Mouse (Mus musculus) heart, embryonic 14.5 days (tissue): ENCODE data around the gene Acsf3. TPM values are rescaled to one million over a fixed set of nuclear protein-coding genes. Genes with fewer than 3 reads are reported as not detected.
A peak's percentile ranks its signal among the peaks of the same experiment; 100 is the strongest.

Source experiments
- ATAC-seq: fragments of 200-750 bp; cut with Nextera tagmentation; 2 replicates; pipeline ENCODE4 v1.8.0; 2017; ENCODE audit warnings: low read depth, moderate TSS enrichment; ENCODE audit not compliant: insufficient number of reproducible peaks, insufficient read depth, low FRiP score
- H3K27ac ChIP-seq, 2 experiments: fragments of 200-500 bp in 1 of 2; fragments of 300-500 bp in 1 of 2; sonication (generic) in 1 of 2; replicated peaks in 1 of 2; 2 replicates each; pipeline ENCODE4 v1.5.1; 2012 to 2014; ENCODE audit warnings: low read depth in 2 of 2, low read length in 2 of 2, control low read depth in 1 of 2, mild to moderate bottlenecking in 1 of 2, mixed read lengths in 1 of 2; ENCODE audit not compliant: control insufficient read depth in 1 of 2, insufficient read depth in 1 of 2
- H3K27me3 ChIP-seq: fragments of 300-500 bp; sonication (generic); 2 replicates; pipeline ENCODE4 v1.6.1; 2014; ENCODE audit warnings: mild to moderate bottlenecking, low read length, control low read depth; ENCODE audit not compliant: control insufficient read depth, insufficient read depth
- H3K36me3 ChIP-seq: fragments of 300-500 bp; sonication (generic); 2 replicates; pipeline ENCODE4 v1.6.1; 2014; ENCODE audit warnings: mild to moderate bottlenecking, control low read depth, low read length, mixed read lengths; ENCODE audit not compliant: control insufficient read depth, insufficient read depth
- H3K4me1 ChIP-seq, 2 experiments: fragments of 200-500 bp in 1 of 2; fragments of 300-500 bp in 1 of 2; sonication (generic) in 1 of 2; 2 replicates each; pipeline ENCODE4 v1.6.1; 2012 to 2014; ENCODE audit warnings: low read length in 2 of 2, control low read depth in 1 of 2, mixed read lengths in 1 of 2; ENCODE audit not compliant: control insufficient read depth in 2 of 2, insufficient read depth in 2 of 2
- H3K4me2 ChIP-seq: fragments of 300-500 bp; sonication (generic); 2 replicates; pipeline ENCODE4 v1.6.1; 2014; ENCODE audit warnings: mild to moderate bottlenecking, low read length
- H3K4me3 ChIP-seq, 2 experiments: fragments of 200-500 bp in 1 of 2; fragments of 300-500 bp in 1 of 2; sonication (generic) in 1 of 2; 2 replicates each; pipeline ENCODE4 v1.5.1; 2012 to 2014; ENCODE audit warnings: low read length in 2 of 2, mild to moderate bottlenecking in 2 of 2, control low read depth in 1 of 2, low read depth in 1 of 2, moderate library complexity in 1 of 2; ENCODE audit not compliant: control insufficient read depth in 1 of 2, insufficient read depth in 1 of 2
- H3K9ac ChIP-seq: fragments of 300-500 bp; sonication (generic); 2 replicates; pipeline ENCODE4 v1.6.1; 2014; ENCODE audit warnings: mild to moderate bottlenecking, low read length
- H3K9me3 ChIP-seq: fragments of 300-500 bp; sonication (generic); 2 replicates; pipeline ENCODE4 v1.6.1; 2016; ENCODE audit warnings: low read length, control low read depth; ENCODE audit not compliant: control insufficient read depth
- WGBS: fragments of 180-500 bp; shearing (Covaris S2); extraction: QIAGEN DNeasy Blood & Tissue Kit; methylation state at CpG from one replicate; pipeline ENCODE4 v1.1.7; 2014; 5-methylcytosine and 5-hydroxymethylcytosine counted together
- polyA plus RNA-seq: library from polyadenylated mRNA; unstranded; fragments of >200 nt; fragmentation: Nextera tagmentation; extraction: Ambion mirVana; gene quantifications from 2 replicates; pipeline ENCODE4 v1.2.1, GENCODE M21; 2014

Gene Acsf3
- polyA plus RNA-seq, 1 experiment from 2014 or later = 15.4 TPM

DNA sequence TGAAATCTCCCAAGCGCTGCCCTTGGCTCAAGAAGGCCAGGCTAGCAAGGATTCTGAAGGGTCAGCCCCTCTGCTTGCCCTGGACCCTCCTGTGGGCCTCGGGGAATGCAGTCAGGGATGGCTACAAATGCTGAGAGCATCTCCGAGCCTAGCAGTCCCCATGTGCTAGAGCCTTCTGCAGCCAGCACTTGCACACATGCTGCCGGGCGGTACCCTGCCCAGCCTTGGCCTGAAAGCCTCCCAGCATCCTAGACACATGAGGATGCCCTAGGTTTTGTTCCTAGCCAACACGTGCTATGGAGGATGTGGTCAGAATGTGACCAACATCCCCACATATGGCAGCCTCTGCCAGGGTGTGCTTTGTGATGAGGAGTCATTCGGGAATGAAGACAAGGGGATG is 79.1 kb downstream of the Acsf3 start:
- Histone ChIP-seq H3K4me2 (no peak overlapping the region), H3K27me3 (peaks cover 4% of the 10 kb centered on the region; the same call in 1 of the 2 replicates), H3K4me3 (no peak overlapping the region), H3K36me3 (no peaks in the 10 kb centered on the region), H3K27ac (no peak overlapping the region), H3K9me3 (no peaks in the 10 kb centered on the region), H3K4me1 (peaks cover 3 to 4% of the 10 kb centered on the region in 2 experiments; a peak in 1 of 4 replicates), H3K9ac (no peak overlapping the region)
- no peak for ATAC-seq
- 67% methylated on average over 7 of the region's 7 CpGs for WGBS

DNA sequence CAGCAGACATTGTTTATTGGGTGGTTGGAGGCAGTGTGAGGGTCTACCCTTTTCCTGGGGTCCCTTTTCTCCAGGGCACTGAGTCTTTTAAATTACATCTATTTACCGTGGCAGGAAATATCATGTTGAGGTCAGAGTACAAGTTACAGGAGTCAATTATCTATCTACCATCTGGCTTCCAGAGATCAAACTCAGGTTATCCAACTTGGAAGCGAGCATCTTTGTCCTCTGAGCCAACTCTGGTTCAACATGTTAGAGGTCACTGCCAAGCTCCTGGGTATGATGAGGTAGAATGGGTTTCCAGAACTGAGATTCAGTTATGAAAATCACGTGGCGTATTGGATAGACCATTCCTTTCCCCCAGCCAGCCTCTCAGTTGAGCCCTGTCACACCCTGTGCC is 79.8 kb downstream of the Acsf3 start:
- WGBS = 79% methylated on average over 4 of the region's 4 CpGs
- Histone ChIP-seq H3K4me3 (no peak overlapping the region), H3K36me3 (no peaks in the 10 kb centered on the region), H3K9me3 (no peaks in the 10 kb centered on the region), H3K9ac (no peak overlapping the region), H3K27ac (no peak overlapping the region), H3K27me3 (0 out of 2 replicates have a peak, but pooled peaks cover 3% of the 10 kb centered on the region), H3K4me1 (peaks cover 3 to 4% of the 10 kb centered on the region in 2 experiments; a peak in 1 of 4 replicates), H3K4me2 (no peak overlapping the region)
- ATAC-seq = no peak

DNA sequence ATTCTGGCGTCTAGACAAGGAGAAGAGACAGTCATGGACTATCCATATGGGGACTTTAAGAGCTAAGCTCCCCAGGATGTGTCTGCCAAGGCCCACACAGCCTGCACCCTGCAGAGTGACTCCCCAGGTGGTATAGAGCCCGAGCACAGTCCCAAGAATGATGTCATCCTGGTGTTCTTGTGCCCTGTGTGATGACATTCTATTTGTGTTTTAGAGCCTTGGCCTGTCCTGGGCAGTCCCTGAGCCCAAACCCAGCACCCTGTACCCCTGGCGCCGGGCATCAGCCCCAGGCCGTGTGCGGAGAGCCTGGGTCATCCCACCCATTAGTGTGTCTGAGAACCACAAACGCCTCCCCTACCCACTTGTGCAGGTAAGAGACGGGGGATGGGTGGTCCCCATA is 81.0 kb downstream of the Acsf3 start:
- ATAC-seq = no peak
- Histone ChIP-seq H3K27ac (no peak overlapping the region), H3K9ac (no peak overlapping the region), H3K4me3 (no peak overlapping the region), H3K4me1 (peaks cover 3 to 4% of the 10 kb centered on the region in 2 experiments; a peak in 1 of 4 replicates), H3K4me2 (no peak overlapping the region), H3K36me3 (no peaks in the 10 kb centered on the region), H3K27me3 (0 out of 2 replicates have a peak, but pooled peaks cover 3% of the 10 kb centered on the region), H3K9me3 (no peaks in the 10 kb centered on the region)
- WGBS = 77% methylated on average over 8 of the region's 8 CpGs

DNA sequence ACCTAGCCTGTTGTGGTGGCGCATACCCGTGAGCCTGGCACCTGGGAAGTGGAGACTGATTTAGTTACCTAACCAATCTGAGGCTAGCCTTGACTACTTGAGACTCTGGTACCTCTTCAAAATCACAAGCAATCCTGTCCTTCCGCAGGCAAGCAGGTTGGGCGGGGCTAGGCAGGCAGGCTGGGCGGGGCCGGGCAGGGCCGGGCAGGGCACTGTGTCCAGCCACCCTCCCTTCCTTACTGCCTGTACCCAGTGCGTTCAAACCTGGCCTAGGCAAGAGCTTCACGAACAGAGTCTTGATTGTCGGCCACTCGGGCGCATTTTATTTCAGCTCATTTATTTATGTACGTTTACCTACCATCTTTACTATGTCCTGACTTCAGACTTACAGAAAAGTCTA is 84.6 kb downstream of the Acsf3 start:
- H3K36me3 ChIP-seq = no peaks in the 10 kb centered on the region
- no peak overlapping the region for H3K9ac ChIP-seq
- no peak overlapping the region for H3K4me3 ChIP-seq
- no peak overlapping the region for H3K4me2 ChIP-seq
- 61% methylated on average over 13 of the region's 13 CpGs for WGBS
- H3K27ac ChIP-seq = no peak overlapping the region
- no peak for ATAC-seq
- H3K4me1 ChIP-seq = no peaks in the 10 kb centered on the region; a peak in 1 of 4 replicates
- no peaks in the 10 kb centered on the region for H3K27me3 ChIP-seq
- peaks cover 9% of the 10 kb centered on the region for H3K9me3 ChIP-seq

DNA sequence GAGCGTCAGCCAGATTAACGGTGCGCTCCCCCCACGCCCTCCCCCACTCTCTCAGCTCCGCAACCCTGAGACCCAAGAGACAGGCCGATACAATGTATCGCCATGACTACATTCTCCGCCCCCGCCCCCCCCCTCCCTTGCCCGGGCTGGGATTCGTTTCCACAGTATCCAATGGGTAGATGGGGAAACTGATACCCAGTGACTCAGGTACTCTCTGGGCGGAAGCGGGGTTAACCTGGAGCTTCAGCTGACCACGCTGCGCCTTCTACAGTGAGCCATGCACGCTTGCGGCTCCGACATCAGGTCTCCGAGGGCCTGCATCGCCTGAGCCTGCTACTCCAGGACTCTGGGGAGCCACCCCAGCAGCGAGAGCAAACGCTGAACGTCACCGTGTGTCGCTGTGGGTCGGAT is 89.4 kb downstream of the Acsf3 start:
- ATAC-seq = no peak
- H3K4me3 ChIP-seq = no peak overlapping the region
- no peak overlapping the region for H3K27ac ChIP-seq
- H3K4me1 ChIP-seq = no peaks in the 10 kb centered on the region; a peak in 1 of 4 replicates
- H3K9me3 ChIP-seq = peaks cover 19% of the 10 kb centered on the region
- H3K4me2 ChIP-seq = peak overlapping the region; percentile 54
- no peaks in the 10 kb centered on the region for H3K27me3 ChIP-seq
- no peak overlapping the region for H3K9ac ChIP-seq
- WGBS = 54% methylated on average over 26 of the region's 26 CpGs
- H3K36me3 ChIP-seq = no peaks in the 10 kb centered on the region

DNA sequence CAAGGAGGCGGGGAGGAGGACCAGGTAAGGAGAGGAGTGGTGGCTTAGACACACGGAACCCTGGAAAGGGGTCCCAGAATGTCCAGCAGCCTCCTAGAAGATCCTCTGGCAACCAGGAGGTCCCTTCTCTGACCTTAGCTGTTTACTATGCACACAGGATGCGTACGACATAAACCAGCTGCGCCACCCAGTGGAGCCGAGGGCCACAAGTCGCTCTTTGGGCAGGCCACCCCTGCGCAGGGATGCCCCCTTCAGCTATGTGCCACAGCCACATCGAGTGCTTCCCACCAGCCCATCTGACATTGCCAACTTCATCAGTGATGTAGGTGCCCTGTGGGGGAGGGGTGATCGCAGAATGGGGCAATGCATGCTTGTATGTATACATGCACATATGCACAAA is 90.2 kb downstream of the Acsf3 start:
- H3K9me3 ChIP-seq = peaks cover 19% of the 10 kb centered on the region
- H3K9ac ChIP-seq = no peak overlapping the region
- H3K27me3 ChIP-seq = no peaks in the 10 kb centered on the region
- H3K4me3 ChIP-seq = no peak overlapping the region
- 45% methylated on average over 10 of the region's 10 CpGs for WGBS
- no peaks in the 10 kb centered on the region; a peak in 1 of 4 replicates for H3K4me1 ChIP-seq
- no peak for ATAC-seq
- no peak overlapping the region for H3K27ac ChIP-seq
- no peaks in the 10 kb centered on the region for H3K36me3 ChIP-seq
- peak overlapping the region; percentile 54 for H3K4me2 ChIP-seq

DNA sequence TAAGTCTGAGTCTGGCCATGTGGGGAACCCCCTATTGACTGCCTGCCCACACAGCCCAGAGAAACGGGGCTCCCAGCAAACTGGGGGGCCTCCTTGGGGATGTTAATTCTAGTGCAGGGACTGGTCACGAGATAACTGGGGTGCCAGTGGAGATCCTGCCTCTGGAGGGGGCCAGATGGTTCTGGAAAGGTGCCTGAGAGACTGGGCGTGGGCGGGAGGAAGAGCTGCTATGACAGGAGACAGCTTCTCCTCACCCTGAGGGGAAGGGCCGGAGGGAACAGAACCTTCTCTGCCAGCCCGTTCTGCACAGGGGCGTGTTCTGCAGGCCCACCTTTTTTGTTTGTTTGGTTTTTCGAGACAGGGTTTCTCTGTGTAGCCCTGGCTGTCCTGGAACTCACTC is 90.9 kb downstream of the Acsf3 start:
- Histone ChIP-seq H3K9ac (no peak overlapping the region), H3K4me2 (no peak overlapping the region), H3K4me3 (no peak overlapping the region), H3K27me3 (no peaks in the 10 kb centered on the region), H3K36me3 (no peaks in the 10 kb centered on the region), H3K9me3 (peaks cover 19% of the 10 kb centered on the region), H3K4me1 (no peaks in the 10 kb centered on the region; a peak in 1 of 4 replicates), H3K27ac (no peak overlapping the region)
- WGBS = 77% methylated on average over 8 of the region's 8 CpGs
- no peak for ATAC-seq
